9 mouse cellular contexts compared by ENCODE assay signal in genomic region chr7:67646131-67646530, GRCm38 (mm10). TPM values are rescaled to one million over a fixed set of nuclear protein-coding genes. Genes with fewer than 3 reads are reported as not detected.
DNase-seq lines count a peak whose midpoint lies in the region; ATAC-seq and TF ChIP-seq lines count a peak whose summit lies in the region.
"Had no signal": no experiment of that assay in that cellular context is flagged by ENCODE, and none has a peak within 500 bp of the region (broad histone marks: within the 10 kb centered on the region; RNA-seq: fewer than 3 reads in every experiment).

No protein-coding gene starts in this region.

- peak overlapping the region; percentile 82 for H3K4me2 ChIP-seq in heart, embryonic 15.5 days
- H3K4me2 ChIP-seq in forebrain, embryonic 15.5 days (replicated peaks) = peak overlapping the region; percentile 60
- H3K4me2 ChIP-seq in liver, postnatal 0 days (ENCODE audit: low read depth, low read length) = peak overlapping the region; percentile 74

- no peaks in the 10 kb centered on the region for H3K36me3 ChIP-seq in heart, embryonic 15.5 days
- no peaks in the 10 kb centered on the region for H3K36me3 ChIP-seq in ES-E14 (ENCODE audit: control insufficient read depth, insufficient read depth, low read length, poor library complexity, severe bottlenecking)
- H3K36me3 ChIP-seq in forebrain, embryonic 15.5 days = no peaks in the 10 kb centered on the region
- 0 out of 2 replicates have a peak, but pooled peaks cover under 1% of the 10 kb centered on the region for H3K36me3 ChIP-seq in liver, postnatal 0 days (replicated peaks; ENCODE audit: insufficient read depth, low read length)

- DNase-seq in heart, postnatal 25 days (ENCODE audit: low spot score) = no peak
- DNase-seq in ES-E14 (ENCODE audit: low read depth, low spot score) = no peak
- DNase-seq in liver, postnatal 0 days = no peak
- no peak for DNase-seq in adrenal gland, adult 18-20 months (ENCODE audit: low spot score in 2 of 2)
- DNase-seq in kidney, adult 11 months = no peak
- no peak for DNase-seq in MN1 (ENCODE audit: low spot score)
- DNase-seq: thymus, adult 2 months had no signal

- no peak for TF ChIP-seq EP300 in liver, postnatal 0 days (IDR thresholded peaks at IDR 0.05; ENCODE audit: low read depth)

- peak overlapping the region; percentile 80 for H3K4me3 ChIP-seq in heart, embryonic 15.5 days
- H3K4me3 ChIP-seq in ES-E14 (ENCODE audit: insufficient read depth in 1 of 2, low read depth in 1 of 2, low read length in 2 of 2, poor library complexity in 1 of 2, severe bottlenecking in 1 of 2) = peak overlapping the region; percentile 86 to 96
- peak overlapping the region; percentile 61 for H3K4me3 ChIP-seq in forebrain, embryonic 15.5 days
- peak overlapping the region; percentile 70 for H3K4me3 ChIP-seq in liver, postnatal 0 days (ENCODE audit: low read depth, low read length)

- H3K9me3 ChIP-seq in heart, embryonic 15.5 days (replicated peaks) = no peaks in the 10 kb centered on the region
- no peaks in the 10 kb centered on the region for H3K9me3 ChIP-seq in ES-E14 (ENCODE audit: control insufficient read depth, insufficient read depth, low read depth, low read length)
- no peaks in the 10 kb centered on the region for H3K9me3 ChIP-seq in forebrain, embryonic 15.5 days
- H3K9me3 ChIP-seq in liver, postnatal 0 days (ENCODE audit: low read length) = no peaks in the 10 kb centered on the region

- peak overlapping the region; percentile 66 for H3K9ac ChIP-seq in heart, embryonic 15.5 days
- peak overlapping the region; percentile 94 for H3K9ac ChIP-seq in ES-E14 (ENCODE audit: insufficient read depth, low read depth, low read length, poor library complexity, severe bottlenecking)
- H3K9ac ChIP-seq in forebrain, embryonic 15.5 days (replicated peaks) = peak overlapping the region; percentile 74
- H3K9ac ChIP-seq in liver, postnatal 0 days (replicated peaks) = peak overlapping the region; percentile 82

- peak overlapping the region; percentile 83 for H3K27ac ChIP-seq in heart, embryonic 15.5 days
- H3K27ac ChIP-seq in ES-E14 (ENCODE audit: insufficient read depth, low read depth, low read length, poor library complexity, severe bottlenecking) = peak overlapping the region; percentile 41; the same call in 1 of the 2 replicates
- H3K27ac ChIP-seq in forebrain, embryonic 15.5 days (replicated peaks) = peak overlapping the region; percentile 91
- H3K27ac ChIP-seq in liver, postnatal 0 days (ENCODE audit: low read depth) = peak overlapping the region; percentile 90; the same call in 1 of the 2 replicates

- intact Hi-C loops in heart, postnatal 25 days (cut with DNase I) = loop anchor here (10.0 kb wide), 1 partner anchor 951 kb away; no protein-coding TSS in a partner anchor

- ATAC-seq in heart, embryonic 15.5 days (replicated peaks; ENCODE audit: insufficient number of reproducible peaks, insufficient read depth, low FRiP score, low read depth) = no peak
- no peak for ATAC-seq in forebrain, embryonic 15.5 days (replicated peaks)
- ATAC-seq in liver, postnatal 0 days = no peak

- in situ Hi-C loops in ES-E14 (cut with MboI; ENCODE audit: low sequenced_read_pairs in 2 of 2, unreplicated experiment in 2 of 2) = loop anchor here in 1 of 2 experiments (25.0 kb wide), 1 partner anchor 809 kb away; the partner anchor contains the start of gene Adamts17

- WGBS in heart, embryonic 15.5 days = 10% methylated on average over 6 of the region's 6 CpGs
- WGBS in forebrain, embryonic 15.5 days = 3% methylated on average over 6 of the region's 6 CpGs
- WGBS in liver, postnatal 0 days (ENCODE audit: insufficient replicate concordance) = 20% methylated on average over 6 of the region's 6 CpGs

- peaks cover 36% of the 10 kb centered on the region for H3K4me1 ChIP-seq in heart, embryonic 15.5 days (replicated peaks)
- H3K4me1 ChIP-seq in ES-E14 (ENCODE audit: control insufficient read depth in 2 of 2, insufficient read depth in 2 of 2, low read length in 2 of 2, poor library complexity in 1 of 2) = peaks cover 0 to 7% of the 10 kb centered on the region in 2 experiments; a peak in 1 of 4 replicates
- peaks cover 36% of the 10 kb centered on the region for H3K4me1 ChIP-seq in forebrain, embryonic 15.5 days
- H3K4me1 ChIP-seq in liver, postnatal 0 days (ENCODE audit: insufficient read depth) = peaks cover 6% of the 10 kb centered on the region; the same call in 1 of the 2 replicates

- no peaks in the 10 kb centered on the region for H3K27me3 ChIP-seq in heart, embryonic 15.5 days
- H3K27me3 ChIP-seq in forebrain, embryonic 15.5 days = no peaks in the 10 kb centered on the region
- no peaks in the 10 kb centered on the region for H3K27me3 ChIP-seq in liver, postnatal 0 days (ENCODE audit: insufficient read depth, low read length)

- no peak for TF ChIP-seq CTCF in liver, postnatal 0 days (IDR thresholded peaks at IDR 0.05; ENCODE audit: low read depth)

TF ChIP-seq in ES-E14, 5 proteins besides CTCF, POLR2A, EP300 and RAD21:
- TF ChIP-seq CHD2 (IDR thresholded peaks at IDR 0.05; ENCODE audit: low read depth, low read length) (no peak), ZC3H11A (IDR thresholded peaks at IDR 0.05; ENCODE audit: borderline replicate concordance, low read depth, low read length) (no peak), HCFC1 (IDR thresholded peaks at IDR 0.05; ENCODE audit: borderline replicate concordance, insufficient read depth, low read length) (no peak), ZNF384 (IDR thresholded peaks at IDR 0.05; ENCODE audit: low read depth, low read length) (no peak), MAFK (IDR thresholded peaks at IDR 0.05; ENCODE audit: insufficient read depth, low read depth, low read length) (no peak)

RNA-seq across cellular contexts. Expression of gene Lrrc28, which starts 1.1 kb away (rescaled TPM):
- polyA plus RNA-seq in heart, embryonic 15.5 days (2015; fragmentation: Nextera tagmentation; extraction: Ambion mirVana) = 10.7 and 11.5 TPM in 2 replicates
- 10 to 100 TPM; 16.2 to 19.3 TPM for total RNA-seq in heart, postnatal 25 days (2021)
- total RNA-seq in ES-E14 (2012; rRNA removed) = 23.4 and 25.0 TPM in 2 replicates
- 29.2 and 31.0 TPM in 2 replicates for polyA plus RNA-seq in forebrain, embryonic 15.5 days (2015; fragmentation: Nextera tagmentation; extraction: Ambion mirVana)
- 10.6 and 12.6 TPM in 2 replicates for polyA plus RNA-seq in liver, postnatal 0 days (2015; fragmentation: Nextera tagmentation; extraction: Ambion mirVana)
- 10 to 100 TPM; 19.5 to 20.1 TPM for total RNA-seq in adrenal gland, adult 18-20 months (2021)

RNA-seq across cellular contexts. Expression of gene Ttc23, which starts 1.1 kb away (rescaled TPM):
- 15.7 and 20.4 TPM in 2 replicates for polyA plus RNA-seq in heart, embryonic 15.5 days (2015; fragmentation: Nextera tagmentation; extraction: Ambion mirVana)
- 10 to 100 TPM; 16.6 to 26.1 TPM for total RNA-seq in heart, postnatal 25 days (2021)
- 9.4 and 11.6 TPM in 2 replicates for total RNA-seq in ES-E14 (2012; rRNA removed)
- polyA plus RNA-seq in forebrain, embryonic 15.5 days (2015; fragmentation: Nextera tagmentation; extraction: Ambion mirVana) = 8.9 and 9.4 TPM in 2 replicates
- polyA plus RNA-seq in liver, postnatal 0 days (2015; fragmentation: Nextera tagmentation; extraction: Ambion mirVana) = 8.4 and 9.0 TPM in 2 replicates
- 10 to 100 TPM; 19.2 to 24.1 TPM for total RNA-seq in adrenal gland, adult 18-20 months (2021)

Comparison
In these comparisons a context has a peak if more than half of its experiments do, and no peak if none do; other contexts are left out.
1. H3K27ac ChIP-seq: peak in every context shown above with its lines; median percentile 91 in forebrain, embryonic 15.5 days; 90 in liver, postnatal 0 days; 83 in heart, embryonic 15.5 days; 41 in ES-E14.